Comparison of ENCODE assay signal across 20 mouse cellular contexts in the genomic region with DNA sequence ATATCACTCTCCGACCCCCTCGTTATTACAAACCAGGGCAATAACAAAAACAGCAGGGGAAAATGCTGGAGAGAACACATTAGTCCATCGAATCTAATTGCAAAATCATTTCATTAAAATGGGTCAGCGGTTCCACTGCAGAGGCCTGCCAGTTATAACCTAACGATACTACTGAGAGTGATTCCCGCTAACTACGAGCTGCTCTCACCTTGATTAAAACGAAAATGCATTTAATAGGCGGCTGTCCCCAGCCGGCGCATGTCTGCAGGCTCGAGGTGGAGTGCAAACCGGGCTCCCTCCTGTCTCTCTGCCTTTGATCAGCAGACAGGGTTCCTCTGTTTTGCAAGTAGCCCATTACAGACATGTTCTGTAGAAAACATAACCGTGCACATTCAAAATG.
"Had no signal": no experiment of that assay in that cellular context is flagged by ENCODE, and none has a peak within 500 bp of the region (broad histone marks: within the 10 kb centered on the region; RNA-seq: fewer than 3 reads in every experiment).

No protein-coding gene starts in this region.

- H3K36me3 ChIP-seq: midbrain, embryonic 13.5 days had no signal

- ATAC-seq: intestine, embryonic 16.5 days; liver, postnatal 0 days; lung, postnatal 0 days; midbrain, embryonic 13.5 days had no signal

- H3K4me3 ChIP-seq: layer of hippocampus, adult 2 months; limb, embryonic 15.5 days; megakaryocyte, embryonic 14.5 days; midbrain, embryonic 10.5 days; midbrain, embryonic 13.5 days had no signal

- H3K4me2 ChIP-seq: limb, embryonic 15.5 days; liver, embryonic 11.5 days; lung, embryonic 14.5 days; midbrain, embryonic 13.5 days had no signal

- H3K9me3 ChIP-seq: limb, embryonic 15.5 days; megakaryocyte, embryonic 14.5 days; midbrain, embryonic 10.5 days; midbrain, embryonic 13.5 days had no signal

- H3K27me3 ChIP-seq: limb, embryonic 15.5 days; megakaryocyte, embryonic 14.5 days had no signal

- DNase-seq: kidney, adult 18-20 months; kidney, adult 9 months; kidney, postnatal 25 days; layer of hippocampus, adult 9-11 months; liver, postnatal 0 days; lung, embryonic 14.5 days; retina, postnatal 1 day; right cerebral cortex, postnatal 25 days; spleen, adult 18-20 months; thymus, adult 18-20 months; thymus, postnatal 36 days had no signal

- H3K9ac ChIP-seq: limb, embryonic 15.5 days; liver, embryonic 14.5 days; liver, postnatal 0 days; lung, embryonic 14.5 days; midbrain, embryonic 13.5 days had no signal

- H3K27ac ChIP-seq: layer of hippocampus, adult 2 months; limb, embryonic 15.5 days; liver, embryonic 14.5 days; midbrain, embryonic 10.5 days; midbrain, embryonic 13.5 days had no signal

- H3K4me1 ChIP-seq: limb, embryonic 15.5 days; megakaryocyte, embryonic 14.5 days had no signal
